Mouse (Mus musculus): ENCODE data around the gene Ercc1.
A peak's percentile ranks its signal among the peaks of the same experiment; 100 is the strongest.

Gene Ercc1

GRCm38 (mm10) chr7:19375368-19375767, 30.8 kb downstream of the Ercc1 start:
- no peak for DNase-seq

GRCm38 (mm10) chr7:19376019-19376418, 31.4 kb downstream of the Ercc1 start:
- DNase-seq, result no peak

- no peak for DNase-seq
Observed at GRCm38 (mm10) chr7:19378049-19378448, 33.5 kb downstream of the Ercc1 start.

GRCm38 (mm10) chr7:19381377-19382165, 37.0 kb downstream of the Ercc1 start, which contains the start of gene Ercc2:
Ercc2 (plus strand) TSS chr7:19382010.
- peak; percentile 96 for DNase-seq

GRCm38 (mm10) chr7:19382166-19382541, 37.6 kb downstream of the Ercc1 start:
- DNase-seq, result no peak

- DNase-seq, result no peak
Observed at GRCm38 (mm10) chr7:19383708-19384107, 39.1 kb downstream of the Ercc1 start.

GRCm38 (mm10) chr7:19388699-19389413, 44.3 kb downstream of the Ercc1 start:
- DNase-seq, result no peak

- no peak for DNase-seq
Observed at GRCm38 (mm10) chr7:19394484-19394883, 49.9 kb downstream of the Ercc1 start.

- no peak for DNase-seq
Observed at GRCm38 (mm10) chr7:19399496-19400280, 55.1 kb downstream of the Ercc1 start.

GRCm38 (mm10) chr7:19400946-19401345, 56.4 kb downstream of the Ercc1 start:
- DNase-seq, result no peak

- no peak for DNase-seq
Observed at GRCm38 (mm10) chr7:19402535-19403112, 58.0 kb downstream of the Ercc1 start.

GRCm38 (mm10) chr7:19403731-19404296, 59.2 kb downstream of the Ercc1 start, which contains the start of gene Klc3:
Klc3 (minus strand) TSS chr7:19404104.
- DNase-seq, result no peak

GRCm38 (mm10) chr7:19404476-19404875, 59.9 kb downstream of the Ercc1 start, which contains the start of gene Ckm:
Ckm (plus strand) TSS chr7:19404776.
- no peak for DNase-seq

GRCm38 (mm10) chr7:19405417-19405816, 60.8 kb downstream of the Ercc1 start:
- peak; percentile 74 for DNase-seq
